Mouse (Mus musculus) testis, postnatal 10 days (tissue): ENCODE results near the gene Gemin7.
A peak's percentile ranks its signal among the peaks of the same experiment; 100 is the strongest.

ENCODE experiments used
- DNase-seq: peaks from one replicate; pipeline ENCODE4 v3.0.0; 2021; ENCODE audit warnings: low spot score

Gemin7 gene

DNA sequence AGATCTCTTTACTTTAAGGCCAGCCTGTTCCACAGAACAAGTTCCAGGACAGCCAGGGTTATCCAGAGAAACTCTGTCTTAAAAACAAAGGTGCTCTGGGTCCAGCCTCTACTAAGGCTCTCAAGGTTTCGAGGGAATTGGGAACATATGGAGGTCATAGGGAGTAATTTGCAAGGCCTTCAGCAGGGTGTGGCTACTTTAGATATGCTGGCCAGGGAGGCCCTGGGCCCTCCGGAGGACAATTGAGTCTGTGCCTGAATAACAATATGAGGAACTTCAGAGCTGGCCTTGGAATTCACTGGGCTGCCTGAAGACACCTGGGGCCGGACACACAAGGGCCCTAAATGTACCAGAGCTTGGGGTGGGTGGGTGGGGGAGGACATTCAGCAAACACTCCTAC is 1.8 kb downstream of the Gemin7 start:
- DNase-seq, result no peak

DNA sequence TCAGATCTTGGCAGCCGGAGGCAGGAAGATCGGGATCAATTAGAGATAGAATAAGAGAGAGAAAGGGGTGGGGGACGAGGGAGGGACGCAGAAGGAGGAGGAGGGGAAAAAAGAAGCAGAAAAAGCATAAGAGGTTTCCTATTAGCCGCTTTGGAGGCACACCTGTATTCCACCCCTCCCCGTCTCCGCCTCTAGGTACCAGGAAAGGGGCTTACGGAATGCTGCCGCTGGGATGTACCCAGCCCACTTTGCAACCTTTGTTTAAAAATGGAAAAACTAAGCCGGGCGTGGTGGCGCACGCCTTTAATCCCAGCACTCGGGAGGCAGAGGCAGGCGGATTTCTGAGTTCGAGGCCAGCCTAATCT is 3.6 kb downstream of the Gemin7 start:
- no peak for DNase-seq

DNA sequence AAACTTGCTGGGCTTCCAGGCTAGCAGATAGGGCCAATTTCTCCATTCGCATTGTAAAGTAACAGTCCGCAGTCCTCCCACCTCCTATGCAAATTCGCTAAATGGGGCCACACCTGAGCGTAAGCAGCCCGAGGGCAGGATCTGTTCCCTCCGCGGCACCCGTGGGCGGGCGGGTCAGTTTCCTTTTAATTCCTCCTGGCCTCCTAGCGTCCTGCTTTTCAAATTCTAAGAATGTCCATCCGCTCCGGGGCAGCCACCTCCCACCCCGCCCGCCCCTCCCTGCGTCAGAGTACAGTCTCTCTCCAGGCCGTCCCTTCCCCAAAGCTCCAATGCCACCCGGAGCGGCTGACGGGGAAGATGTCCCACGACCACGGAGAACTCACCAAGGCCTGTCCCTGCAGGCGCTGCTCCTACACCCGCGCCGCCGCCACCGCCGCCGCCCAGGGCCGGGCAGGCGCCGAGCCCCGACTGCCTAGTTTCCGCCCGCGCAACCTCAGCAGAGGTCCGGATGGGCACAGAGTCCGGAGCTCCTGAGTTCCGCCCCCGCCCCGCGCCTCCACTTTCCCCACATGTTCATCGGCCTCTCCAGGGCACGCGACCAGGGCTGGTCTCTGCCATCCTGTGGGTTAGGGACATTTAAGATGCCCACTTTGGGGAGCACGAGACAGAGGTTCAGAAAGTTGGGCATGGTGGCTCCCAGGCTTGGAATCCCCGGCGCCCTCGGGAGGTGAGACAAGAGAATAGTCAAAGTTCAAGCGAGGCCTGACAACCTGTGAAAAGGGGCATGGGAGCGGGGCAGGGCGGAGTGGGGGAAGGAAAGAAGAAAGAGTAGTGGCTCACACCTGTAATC is 4.2 kb downstream of the Gemin7 start:
- DNase-seq, result peak; percentile 89

DNA sequence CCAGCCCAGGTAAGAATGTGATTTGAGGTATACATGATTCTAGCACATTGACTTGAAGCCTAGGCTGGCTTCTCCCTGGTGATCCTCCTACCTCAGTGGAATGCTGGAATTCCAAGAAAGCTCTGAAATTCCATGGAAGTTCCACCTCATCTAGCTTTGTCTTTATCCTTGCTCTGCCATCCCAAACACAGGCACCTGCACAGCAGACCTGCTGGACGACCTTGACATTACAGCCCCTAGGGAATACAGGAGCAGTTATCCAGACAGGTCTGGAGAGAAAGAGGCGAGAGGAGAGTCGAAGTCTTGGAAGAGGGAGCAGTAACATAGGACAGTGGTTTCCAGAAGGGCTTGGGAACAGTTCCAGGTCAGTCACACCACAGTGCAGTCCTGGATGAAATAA is 7.7 kb downstream of the Gemin7 start:
- DNase-seq, result no peak

DNA sequence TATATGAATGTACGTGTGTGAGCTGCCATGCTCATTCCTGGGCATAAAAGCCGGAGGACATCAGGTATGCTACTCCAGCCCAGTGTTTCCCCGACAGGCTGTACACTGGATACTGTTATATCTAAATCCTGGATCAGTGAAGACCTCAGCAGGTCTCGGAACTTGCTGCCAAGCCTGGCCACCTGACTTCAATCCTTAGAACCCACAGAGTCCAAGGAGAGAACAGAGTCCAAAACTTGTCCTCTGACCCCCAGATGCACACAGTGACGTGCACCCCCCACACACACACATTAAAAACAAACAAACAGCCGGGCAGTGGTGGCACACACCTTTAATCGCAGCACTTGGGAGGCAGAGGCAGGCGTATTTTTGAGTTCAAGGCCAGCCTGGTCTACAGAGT is 10.0 kb downstream of the Gemin7 start:
- no peak for DNase-seq

DNA sequence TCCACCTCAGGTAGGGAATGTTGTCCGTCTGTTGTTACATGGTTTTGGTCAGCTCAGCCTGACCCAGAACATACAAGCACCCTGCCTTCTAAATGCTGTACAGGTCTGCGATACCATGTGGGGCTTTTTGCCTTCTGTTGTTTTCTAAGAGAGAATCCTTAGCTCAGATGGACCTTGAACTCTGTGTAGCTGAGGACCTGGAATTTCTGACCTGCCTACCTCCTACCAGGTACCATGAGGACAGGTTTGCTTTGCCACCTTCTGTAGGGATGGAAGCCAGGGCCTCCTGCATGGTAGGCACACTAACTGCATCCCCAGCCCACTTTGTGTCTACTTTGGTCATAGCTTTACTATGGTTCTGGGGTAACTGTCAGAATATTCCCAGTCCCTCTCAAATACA is 11.6 kb downstream of the Gemin7 start:
- no peak for DNase-seq

DNA sequence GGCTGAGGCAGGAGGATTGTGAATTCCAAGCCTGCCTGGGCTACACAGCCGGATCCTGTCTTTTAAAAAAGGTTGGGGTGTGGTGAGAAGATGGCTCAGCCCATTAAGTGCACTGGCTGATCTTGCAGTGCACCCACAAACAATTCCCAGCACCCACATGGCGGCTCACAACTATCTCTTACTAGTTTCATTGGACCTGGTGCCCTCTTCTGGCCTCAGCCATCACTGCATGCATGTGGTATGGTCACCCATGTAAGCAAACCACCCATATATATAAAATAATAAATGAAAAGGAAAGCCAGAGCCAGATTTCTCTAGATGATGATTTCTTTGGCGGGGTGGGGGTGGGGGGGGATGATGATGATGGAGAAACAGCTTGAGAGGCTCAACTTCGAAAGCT is 12.9 kb downstream of the Gemin7 start:
- DNase-seq, result no peak

DNA sequence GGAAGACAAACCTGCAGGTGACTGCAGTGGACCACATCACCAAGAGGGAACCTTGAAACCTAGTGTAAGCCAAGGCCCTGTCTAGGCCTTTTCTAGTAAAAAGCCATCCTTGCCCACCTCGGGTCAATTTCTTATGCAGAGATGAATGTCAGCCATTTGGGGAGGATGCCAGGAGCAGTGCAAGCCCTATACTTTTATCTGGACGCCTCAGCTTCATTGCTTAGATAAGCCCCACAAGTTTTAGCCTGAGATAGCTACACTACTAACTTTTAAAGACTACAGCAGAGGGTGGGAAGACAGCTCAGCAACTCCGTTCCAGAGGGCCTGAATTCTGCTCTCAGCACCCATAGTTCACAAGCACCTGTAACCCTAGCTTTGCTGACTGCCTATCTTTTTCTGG is 13.5 kb downstream of the Gemin7 start:
- DNase-seq, result no peak

DNA sequence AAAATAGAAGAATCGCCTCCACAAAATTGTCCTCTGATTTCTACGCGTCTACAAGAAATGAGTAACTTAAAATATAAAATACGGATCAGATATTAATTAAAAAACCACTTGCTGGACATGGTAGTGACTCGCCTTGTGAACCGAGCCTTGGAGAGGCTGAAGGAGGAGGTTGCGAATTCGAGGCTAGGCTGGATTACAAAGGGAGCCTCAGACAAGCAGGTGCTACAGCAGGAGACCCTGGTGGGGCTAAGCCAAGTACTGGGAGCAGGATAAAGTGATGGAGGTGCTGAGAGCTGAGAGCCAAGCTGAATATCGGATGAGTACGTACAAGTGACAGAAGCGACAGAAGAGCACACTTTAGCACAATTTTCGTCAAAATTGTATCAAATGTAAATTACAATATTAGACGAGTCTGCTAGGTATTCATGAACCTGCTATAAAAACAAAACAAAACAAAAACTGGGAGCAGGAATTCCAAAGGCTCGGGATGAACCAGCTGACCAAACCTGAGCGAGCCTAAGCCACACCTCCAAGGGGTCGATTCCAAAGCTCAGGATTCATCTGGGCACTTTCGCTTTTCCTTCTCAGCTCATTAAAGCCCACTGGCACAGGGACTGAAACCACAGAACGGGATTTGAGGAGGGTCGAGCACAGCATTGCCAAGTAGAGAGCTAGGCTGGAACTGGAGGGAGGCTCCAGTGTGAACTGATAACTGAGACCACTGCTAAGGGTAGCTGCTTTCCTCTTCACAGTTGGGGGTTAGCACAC is 14.6 kb downstream of the Gemin7 start, which contains the start of gene Ppp1r37:
Gene Ppp1r37, minus strand, starts transcription at position 434 of the 768 bp plus-strand sequence.
- DNase-seq, result no peak

DNA sequence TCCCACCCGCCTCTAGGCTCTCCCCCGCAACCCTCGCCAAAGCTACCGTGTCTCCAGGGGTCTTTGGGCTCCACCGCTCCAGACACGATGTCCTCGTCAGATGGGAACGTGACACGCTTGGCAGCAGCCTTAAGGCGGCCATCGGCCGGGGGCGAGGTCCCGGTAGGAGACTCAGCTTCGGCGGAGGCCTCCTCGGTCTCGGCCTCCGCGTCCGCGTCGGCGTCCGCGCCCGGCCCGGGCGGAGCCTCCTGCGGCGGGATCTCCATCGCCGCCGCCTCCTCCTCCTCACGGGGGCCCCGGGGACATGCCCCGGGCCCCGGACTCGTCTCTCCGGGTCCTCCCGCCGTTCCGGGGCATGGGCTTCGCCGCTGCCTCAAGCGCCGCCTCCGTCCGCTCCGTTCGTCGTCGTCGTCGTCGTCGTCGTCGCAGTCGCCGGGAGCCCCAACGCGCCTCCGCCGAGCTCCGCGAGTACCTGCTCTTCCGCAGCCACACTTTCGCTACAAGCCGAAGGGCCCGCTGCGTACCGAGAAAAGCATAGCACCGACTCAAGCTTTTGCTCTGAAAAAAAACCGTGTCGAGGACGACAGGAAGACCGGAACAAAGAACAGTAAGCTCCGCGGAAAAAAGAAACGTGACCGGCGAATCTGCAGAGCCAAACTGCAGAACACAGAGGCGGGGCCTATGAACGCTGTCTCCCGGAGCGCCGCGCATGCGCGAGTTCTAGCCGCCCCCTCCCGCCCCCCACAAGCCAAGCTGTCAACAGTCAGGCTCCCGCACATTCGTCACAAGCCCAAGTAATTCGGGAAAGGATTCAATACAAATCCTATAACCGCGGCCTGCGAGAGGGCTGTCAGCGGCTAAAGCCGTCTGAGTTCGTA is 15.4 kb downstream of the Gemin7 start:
- DNase-seq, result peak; percentile 97

DNA sequence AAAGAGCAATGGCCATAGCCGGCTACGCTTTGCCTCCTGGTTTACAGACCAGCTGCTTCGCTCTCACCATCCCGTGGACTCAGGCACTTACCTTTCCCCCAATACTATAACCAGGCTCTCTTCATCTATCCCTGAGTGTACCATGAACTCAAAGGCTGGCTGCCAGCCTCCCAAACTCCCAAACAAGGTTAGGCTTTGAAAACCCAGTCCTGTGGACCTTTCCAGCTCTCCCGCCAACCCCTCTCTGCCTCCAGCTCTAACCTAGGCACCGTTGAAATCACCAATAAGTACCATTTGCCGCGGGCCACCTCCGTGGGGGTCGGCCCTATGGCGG is 16.0 kb downstream of the Gemin7 start:
- no peak for DNase-seq

DNA sequence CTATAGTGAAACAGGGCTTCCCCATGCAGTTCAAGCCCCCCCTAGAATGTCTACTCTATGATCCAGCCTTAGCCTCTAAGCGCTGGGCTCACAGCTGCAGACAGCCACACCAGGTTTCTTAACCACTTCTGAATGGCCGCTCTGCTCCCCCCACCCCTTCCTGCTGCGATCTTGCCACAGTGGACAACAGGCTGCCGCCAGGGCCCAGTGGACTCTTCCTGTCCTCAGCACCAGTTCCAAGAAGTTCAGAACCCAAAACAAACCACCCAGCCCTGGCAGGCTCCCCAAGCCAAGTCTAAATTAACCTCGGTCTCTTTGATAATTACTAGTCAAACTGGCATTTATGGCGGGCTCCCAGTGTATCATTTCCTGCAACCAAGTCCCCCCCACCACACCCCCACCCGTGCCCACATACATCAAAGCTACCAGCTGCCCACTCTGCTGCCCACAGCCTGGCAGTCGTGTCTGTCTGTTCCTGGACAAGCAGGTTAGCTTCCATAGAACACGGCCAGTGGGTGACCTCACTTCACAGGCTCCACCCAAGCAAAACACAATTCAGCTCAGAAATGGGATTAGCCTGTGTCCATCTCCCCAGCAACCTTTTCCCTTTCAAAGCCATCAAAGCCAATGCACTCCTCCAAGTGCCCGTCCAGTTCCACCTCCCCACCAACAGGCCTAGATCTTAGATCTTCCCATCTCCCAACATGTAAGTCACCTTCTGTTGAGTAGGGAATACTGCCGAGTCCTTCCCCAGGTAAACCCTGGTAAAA is 16.7 kb downstream of the Gemin7 start:
- DNase-seq, result no peak

DNA sequence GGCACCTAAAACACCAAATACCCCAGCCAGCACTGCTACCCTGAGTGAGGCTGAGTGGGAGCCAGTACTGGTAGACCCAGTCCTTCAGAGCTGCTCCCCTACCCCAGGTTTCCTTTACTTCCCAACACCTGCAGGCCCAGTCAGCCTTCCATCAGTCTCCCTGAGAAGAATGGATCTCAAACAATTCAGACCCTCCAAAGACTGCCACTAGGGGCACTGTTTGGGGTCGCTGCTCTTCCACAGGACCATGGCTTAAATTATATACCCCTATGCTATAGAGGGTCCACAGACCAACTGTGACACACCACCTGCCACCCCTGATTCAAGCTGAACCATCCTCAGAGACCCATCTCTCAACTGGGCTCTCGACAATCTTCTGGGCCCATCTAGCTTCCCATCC is 18.4 kb downstream of the Gemin7 start:
- DNase-seq, result peak; percentile 52

DNA sequence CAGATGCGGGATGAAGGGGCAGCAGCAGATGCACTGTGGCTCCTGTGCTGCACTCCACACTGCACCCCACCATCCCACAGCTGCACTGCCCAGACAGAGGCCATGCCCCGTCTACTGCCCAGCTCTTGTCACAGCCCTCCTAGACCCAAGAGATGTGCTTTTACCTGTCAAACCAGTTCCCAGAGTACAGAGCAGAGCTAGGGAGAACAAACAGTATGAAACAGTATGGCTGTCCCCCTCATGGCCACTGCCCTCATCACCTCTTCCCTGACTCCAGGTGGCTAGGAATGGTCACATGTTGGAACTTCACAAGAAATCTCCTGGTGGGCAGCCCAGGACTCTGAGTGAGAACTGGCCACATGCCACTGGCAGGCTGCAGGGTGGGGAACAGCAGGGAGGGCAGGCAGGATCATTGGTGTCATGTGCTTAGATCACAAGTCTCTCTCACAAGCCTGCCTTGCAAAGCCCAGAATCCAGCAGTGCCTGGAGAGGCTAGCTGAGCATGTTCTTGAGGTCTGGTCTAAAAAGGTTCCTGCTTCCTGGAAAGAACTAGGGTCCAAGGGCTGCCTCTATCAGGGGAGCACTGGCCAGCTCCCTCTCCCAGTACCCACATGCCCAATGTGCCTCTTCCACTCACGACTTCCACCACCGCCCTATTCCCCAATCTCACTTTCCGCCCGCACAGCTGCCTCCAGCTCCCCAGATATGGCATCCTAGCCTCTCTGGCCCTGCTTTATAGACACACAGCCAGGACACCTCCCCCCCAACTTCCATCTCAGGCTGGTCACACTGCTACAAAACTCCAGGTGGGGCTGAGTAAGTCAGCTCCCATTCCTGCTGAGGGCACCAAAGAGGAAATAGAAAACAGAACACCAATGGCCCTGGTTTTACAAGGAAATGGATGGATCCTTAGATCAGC is 19.2 kb downstream of the Gemin7 start:
- no peak for DNase-seq

DNA sequence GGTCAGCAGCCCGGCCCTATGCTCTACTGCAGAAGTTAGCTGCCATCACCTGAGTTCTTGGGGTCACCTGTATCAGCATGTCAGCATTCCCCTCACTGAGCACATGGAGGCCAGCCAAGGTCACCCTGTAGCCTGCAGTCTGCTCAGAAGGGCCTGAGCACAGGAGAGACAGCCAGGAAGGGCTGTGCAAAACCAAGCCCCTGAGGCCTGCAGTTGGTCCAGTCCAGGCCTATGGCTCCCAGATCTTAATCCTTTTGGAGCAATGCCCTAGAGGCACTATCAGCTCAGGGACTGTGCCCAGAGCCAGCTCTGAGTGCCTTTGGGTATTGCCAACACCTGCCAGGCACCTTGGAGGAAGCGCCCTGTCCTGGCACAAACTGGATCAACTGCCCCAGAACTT is 20.3 kb downstream of the Gemin7 start:
- no peak for DNase-seq

DNA sequence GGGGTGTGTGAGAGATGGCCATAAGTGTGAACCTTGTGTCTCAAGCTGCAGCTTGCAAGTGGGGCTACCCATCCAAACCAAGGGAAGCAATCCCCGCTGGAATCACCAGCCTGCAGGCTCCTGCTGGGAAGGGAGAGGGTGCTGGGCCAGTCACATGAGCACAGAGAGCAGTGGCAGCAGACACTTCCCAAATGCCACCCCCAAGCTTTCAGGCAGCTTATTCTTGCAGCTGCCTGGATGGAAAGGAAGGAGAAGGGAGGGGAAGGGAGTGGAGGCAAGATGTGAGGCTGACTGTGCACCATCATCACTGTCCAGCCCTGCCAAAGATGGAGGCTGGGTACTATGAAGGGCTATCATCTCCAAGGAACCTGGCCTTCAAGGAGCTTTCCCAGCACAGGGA is 23.2 kb downstream of the Gemin7 start:
- no peak for DNase-seq

DNA sequence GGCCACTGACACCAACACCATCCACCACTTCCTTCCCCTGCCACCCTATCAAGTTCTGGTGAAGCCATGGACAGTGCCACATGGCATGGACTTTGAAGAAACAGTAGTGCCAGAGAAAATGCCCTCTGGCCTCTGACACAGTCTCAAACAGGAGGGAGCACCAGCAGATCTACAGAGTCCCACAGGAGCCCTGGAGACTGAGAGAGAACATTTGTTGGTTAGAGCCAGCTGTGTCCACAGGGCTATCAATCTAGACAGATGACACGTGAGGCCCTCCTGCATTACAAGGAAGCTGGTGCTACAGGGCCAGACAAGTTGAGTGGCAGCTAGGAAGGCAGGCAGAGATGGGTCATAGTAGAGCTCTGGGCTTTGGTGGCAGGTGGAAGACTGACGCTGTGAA is 25.0 kb downstream of the Gemin7 start:
- no peak for DNase-seq

DNA sequence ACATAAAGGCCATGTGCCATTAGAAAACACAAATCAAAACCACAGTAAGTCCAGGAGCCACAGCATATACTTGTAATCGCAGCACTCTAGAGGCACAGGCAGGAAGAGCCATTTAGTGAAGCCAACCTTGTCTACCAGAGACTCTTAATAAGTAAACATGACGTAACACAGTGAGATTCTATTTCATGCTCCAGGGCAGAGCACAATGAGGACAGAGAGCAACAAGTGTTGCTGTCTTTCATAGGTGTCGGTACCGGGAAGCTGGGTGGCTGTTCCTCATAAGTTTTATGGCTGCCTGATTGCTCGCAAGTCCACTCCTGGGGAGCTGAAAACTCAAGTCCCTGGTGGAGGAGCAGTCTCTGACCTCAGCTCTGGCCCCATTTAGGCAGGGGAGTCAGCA is 25.8 kb downstream of the Gemin7 start:
- no peak for DNase-seq

DNA sequence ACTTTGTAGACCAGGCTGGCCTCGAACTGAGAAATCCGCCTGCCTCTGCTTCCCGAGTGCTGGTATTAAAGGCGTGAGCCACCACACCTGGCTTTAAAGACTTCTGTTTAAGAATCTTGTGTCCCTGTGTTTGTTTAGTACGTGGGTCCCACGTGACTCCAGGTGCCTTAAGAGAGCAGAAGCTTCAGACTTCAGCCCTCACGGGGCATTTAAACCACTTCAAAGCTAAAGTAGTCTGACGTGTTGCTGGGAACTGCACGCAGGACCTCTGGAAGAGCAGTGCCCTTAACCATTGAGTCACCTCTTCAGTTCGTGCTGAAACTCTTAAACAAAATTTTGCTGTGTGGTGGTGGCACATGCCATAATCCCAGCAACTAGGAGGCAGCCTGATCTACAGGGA is 28.0 kb downstream of the Gemin7 start:
- no peak for DNase-seq

DNA sequence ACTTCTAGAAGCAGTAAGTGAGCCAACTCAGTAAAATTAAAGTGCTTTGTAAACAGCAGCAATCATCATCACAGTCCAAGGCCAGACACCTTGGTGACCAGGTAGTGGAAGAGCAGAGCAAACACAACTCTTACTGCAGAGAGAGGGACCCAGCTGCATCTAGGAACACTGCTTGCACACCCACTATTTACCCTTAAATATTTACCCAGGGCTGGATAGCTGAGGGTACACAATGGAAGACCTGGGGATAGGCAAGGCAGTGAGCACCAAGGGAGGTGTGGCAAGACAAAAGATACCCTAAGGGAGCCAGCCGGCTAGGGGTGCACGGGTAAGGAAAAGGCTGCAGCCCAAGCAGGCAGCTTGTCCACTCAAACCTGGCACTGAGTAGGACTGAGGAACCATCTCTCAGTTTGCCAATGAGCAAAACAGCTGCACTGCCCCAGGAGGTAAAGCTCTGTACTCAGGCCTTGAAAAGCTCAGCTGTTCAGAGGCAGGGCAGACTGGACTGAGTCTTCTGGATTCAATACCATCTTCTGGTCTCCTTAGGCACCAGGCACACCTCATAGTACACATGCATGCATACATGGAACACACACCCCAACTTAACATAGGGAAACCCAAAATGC is 29.9 kb downstream of the Gemin7 start:
- DNase-seq, result no peak
